Mouse (Mus musculus): Measurements from ENCODE around the gene Fam118b.

The Fam118b gene

GRCm38 (mm10) chr9:35282006-35282850 is 14.6 kb upstream of the Fam118b start:
- CTCF ChIA-PET = interaction anchor here (0.5 to 7.1 kb wide), 38 partner anchors 9 to 635 kb away, joined by 3 to 43 read pairs (median 4); partner anchors contain the start of genes Cdon (in 1 of the 4), Fam118b (in 1 of the 4), Srpr (in 1 of the 4) and Tirap (in 1 of the 4)
- POLR2A ChIA-PET = interaction anchor here in 3 of 4 experiments (0.6 to 5.2 kb wide), 9 partner anchors 13 to 262 kb away, joined by 3 to 25 read pairs (median 4); partner anchors contain the start of genes Fam118b (in 1 of the 3) and Rpusd4 (in 1 of the 3)

GRCm38 (mm10) chr9:35278451-35278850 is 10.8 kb upstream of the Fam118b start:
- CTCF ChIA-PET = interaction anchor here in 2 of 4 experiments (0.6 to 1.1 kb wide), 2 partner anchors 8 to 246 kb away, joined by 3 read pairs; no protein-coding TSS in a partner anchor
- POLR2A ChIA-PET = interaction anchor here in 2 of 4 experiments (0.9 to 5.2 kb wide), 2 partner anchors 9 to 10 kb away, joined by 4 to 25 read pairs; partner anchors contain the start of genes Fam118b (in 1 of the 2) and Rpusd4 (in 1 of the 2)

- CTCF ChIA-PET = interaction anchor here in 1 of 4 experiments (0.6 kb wide), 1 partner anchor 9 kb away, joined by 3 read pairs; no protein-coding TSS in a partner anchor
- POLR2A ChIA-PET = interaction anchor here in 3 of 4 experiments (0.6 to 5.2 kb wide), 6 partner anchors 8 to 1502 kb away, joined by 4 to 25 read pairs (median 6); partner anchors contain the start of genes Fam118b (in 2 of the 3), Rpusd4 (in 2 of the 3) and Foxred1 (in 1 of the 3)
These were observed 10.3 kb upstream of the Fam118b start for GRCm38 (mm10) chr9:35277855-35278365.

GRCm38 (mm10) chr9:35267976-35268715 is 541 bp upstream of the Fam118b start:
- CTCF ChIA-PET = interaction anchor here in 3 of 4 experiments (0.6 to 2.6 kb wide), 5 partner anchors 31 to 273 kb away, joined by 3 to 10 read pairs (median 6); partner anchors contain the start of genes Srpr (in 2 of the 3) and Tirap (in 2 of the 3)
- POLR2A ChIA-PET = interaction anchor here (0.6 to 5.0 kb wide), 34 partner anchors 9 to 514 kb away, joined by 3 to 28 read pairs (median 5); partner anchors contain the start of genes Foxred1 (in 3 of the 4), Hyls1 (in 1 of the 4), Pate2 (in 1 of the 4) and Srpr (in 1 of the 4)

- CTCF ChIA-PET = interaction anchor here in 1 of 4 experiments (0.7 kb wide), 1 partner anchor 71 kb away, joined by 3 read pairs; no protein-coding TSS in a partner anchor
- POLR2A ChIA-PET = interaction anchor here in 2 of 4 experiments (0.7 to 1.1 kb wide), 2 partner anchors 19 to 54 kb away, joined by 3 to 5 read pairs; partner anchors contain the start of gene Foxred1 (in 1 of the 2)
These were observed 3.1 kb downstream of the Fam118b start for GRCm38 (mm10) chr9:35264509-35264908.

- ChIA-PET POLR2A (interaction anchor here in 1 of 4 experiments (1.2 kb wide), 1 partner anchor 12 kb away, joined by 3 read pairs; no protein-coding TSS in a partner anchor), CTCF (no interaction called here)
These were observed 4.2 kb downstream of the Fam118b start for GRCm38 (mm10) chr9:35263431-35263830.

GRCm38 (mm10) chr9:35262418-35262817 is 5.2 kb downstream of the Fam118b start:
- POLR2A ChIA-PET = interaction anchor here in 2 of 4 experiments (1.0 to 1.3 kb wide), 3 partner anchors 8 to 52 kb away, joined by 3 to 5 read pairs (median 3); partner anchors contain the start of gene Foxred1 (in 1 of the 2)
- CTCF ChIA-PET = no interaction called here

- ChIA-PET CTCF (interaction anchor here in 1 of 4 experiments (0.6 kb wide), 1 partner anchor 68 kb away, joined by 3 read pairs; no protein-coding TSS in a partner anchor), POLR2A (interaction anchor here in 2 of 4 experiments (1.3 to 3.5 kb wide), 3 partner anchors 9 to 37 kb away, joined by 3 to 19 read pairs (median 4); partner anchors contain the start of genes Fam118b (in 1 of the 2) and Rpusd4 (in 1 of the 2))
These were observed 10.2 kb downstream of the Fam118b start for GRCm38 (mm10) chr9:35257365-35257764.

GRCm38 (mm10) chr9:35249476-35249875 is 18.1 kb downstream of the Fam118b start:
- ChIA-PET POLR2A (interaction anchor here in 2 of 4 experiments (1.9 to 4.0 kb wide), 2 partner anchors 19 to 38 kb away, joined by 4 to 21 read pairs; partner anchors contain the start of genes Fam118b (in 1 of the 2), Foxred1 (in 1 of the 2) and Rpusd4 (in 1 of the 2)), CTCF (no interaction called here)

GRCm38 (mm10) chr9:35247405-35247804 is 20.2 kb downstream of the Fam118b start:
- ChIA-PET CTCF (interaction anchor here in 2 of 4 experiments (0.5 to 0.6 kb wide), 2 partner anchors 48 kb away, joined by 3 read pairs; partner anchors contain the start of genes Srpr (in 1 of the 2) and Tirap (in 1 of the 2)), POLR2A (interaction anchor here (1.0 to 4.0 kb wide), 7 partner anchors 9 to 173 kb away, joined by 3 to 21 read pairs (median 4); partner anchors contain the start of genes Cdon (in 1 of the 4), Fam118b (in 1 of the 4), Foxred1 (in 1 of the 4) and Rpusd4 (in 1 of the 4))

GRCm38 (mm10) chr9:35239734-35240133 is 27.9 kb downstream of the Fam118b start:
- CTCF ChIA-PET = no interaction called here
- POLR2A ChIA-PET = interaction anchor here in 2 of 4 experiments (0.9 to 1.3 kb wide), 3 partner anchors 10 to 19 kb away, joined by 3 read pairs; no protein-coding TSS in a partner anchor

GRCm38 (mm10) chr9:35238915-35239571 is 28.6 kb downstream of the Fam118b start:
- POLR2A ChIA-PET = interaction anchor here (0.8 to 2.4 kb wide), 7 partner anchors 9 to 62 kb away, joined by 3 to 9 read pairs (median 3); partner anchors contain the start of gene Foxred1 (in 1 of the 4)
- CTCF ChIA-PET = interaction anchor here in 2 of 4 experiments (0.5 to 1.3 kb wide), 3 partner anchors 12 to 265 kb away, joined by 3 to 5 read pairs (median 3); partner anchors contain the start of genes Srpr (in 1 of the 2) and Tirap (in 1 of the 2)

- ChIA-PET POLR2A (interaction anchor here in 3 of 4 experiments (0.8 to 2.4 kb wide), 6 partner anchors 9 to 61 kb away, joined by 3 to 9 read pairs (median 3); partner anchors contain the start of gene Foxred1 (in 1 of the 3)), CTCF (interaction anchor here in 2 of 4 experiments (0.5 to 1.3 kb wide), 3 partner anchors 39 to 266 kb away, joined by 3 read pairs; partner anchors contain the start of genes Srpr (in 2 of the 2) and Tirap (in 2 of the 2))
These were observed 29.2 kb downstream of the Fam118b start for GRCm38 (mm10) chr9:35238371-35238770.

GRCm38 (mm10) chr9:35235996-35236395 is 31.6 kb downstream of the Fam118b start:
- POLR2A ChIA-PET = interaction anchor here in 1 of 4 experiments (1.0 to 1.6 kb wide), 2 partner anchors 25 to 33 kb away, joined by 3 to 4 read pairs; partner anchors contain the start of gene Foxred1
- CTCF ChIA-PET = no interaction called here

- ChIA-PET POLR2A (interaction anchor here in 3 of 4 experiments (0.7 to 3.3 kb wide), 8 partner anchors 10 to 38 kb away, joined by 3 to 17 read pairs (median 3); partner anchors contain the start of genes Foxred1 (in 3 of the 3), Srpr (in 1 of the 3) and Tirap (in 1 of the 3)), CTCF (no interaction called here)
These were observed 38.9 kb downstream of the Fam118b start for GRCm38 (mm10) chr9:35228671-35229070.

- ChIA-PET POLR2A (interaction anchor here in 3 of 4 experiments (0.6 to 6.5 kb wide), 8 partner anchors 10 to 267 kb away, joined by 3 to 42 read pairs (median 4); partner anchors contain the start of genes Foxred1 (in 2 of the 3), Fam118b (in 1 of the 3) and Rpusd4 (in 1 of the 3)), CTCF (interaction anchor here (0.6 to 1.2 kb wide), 5 partner anchors 10 to 318 kb away, joined by 3 to 6 read pairs (median 4); partner anchors contain the start of gene Srpr (in 1 of the 4))
These were observed 44.1 kb downstream of the Fam118b start for GRCm38 (mm10) chr9:35223466-35223865.
